Mouse (Mus musculus) T-cell, adult 2 months (primary cell): ENCODE results near the gene Hoxa9.

ENCODE experiments used
- DNase-seq: peaks from one replicate; pipeline ENCODE4 v3.0.0; 2022; ENCODE audit warnings: low spot score

Hoxa9 gene

GRCm38 (mm10) chr6:52216691-52217458 lies 14.0 kb downstream of the Hoxa9 start:
- DNase-seq: no peak

- DNase-seq: no peak
Observed at GRCm38 (mm10) chr6:52215771-52216535, 14.9 kb downstream of the Hoxa9 start.

- DNase-seq: no peak
Observed at GRCm38 (mm10) chr6:52215070-52215469, 15.8 kb downstream of the Hoxa9 start.

- no peak for DNase-seq
Observed at GRCm38 (mm10) chr6:52214271-52214670, 16.6 kb downstream of the Hoxa9 start.

- no peak for DNase-seq
Observed at GRCm38 (mm10) chr6:52213119-52213986, 17.5 kb downstream of the Hoxa9 start, which contains the start of the genes Hoxa3 and Gm28308. TSS of gene Hoxa3 (minus strand) at chr6:52213336. TSS of gene Gm28308 (minus strand) at chr6:52213339.

- DNase-seq: no peak
Observed at GRCm38 (mm10) chr6:52212556-52213118, 18.3 kb downstream of the Hoxa9 start.

- DNase-seq: no peak
Observed at GRCm38 (mm10) chr6:52211961-52212360, 18.9 kb downstream of the Hoxa9 start.

- peak; percentile 69 for DNase-seq
Observed at GRCm38 (mm10) chr6:52211170-52211935, 19.5 kb downstream of the Hoxa9 start.

- DNase-seq: no peak
Observed at GRCm38 (mm10) chr6:52209685-52210046, 21.2 kb downstream of the Hoxa9 start.

- DNase-seq: no peak
Observed at GRCm38 (mm10) chr6:52208868-52209684, 21.8 kb downstream of the Hoxa9 start.

- DNase-seq: no peak
Observed at GRCm38 (mm10) chr6:52208072-52208867, 22.6 kb downstream of the Hoxa9 start, which contains the start of gene Hoxa6. TSS of gene Hoxa6 (minus strand) at chr6:52208722.

GRCm38 (mm10) chr6:52207684-52207976 lies 23.3 kb downstream of the Hoxa9 start:
- DNase-seq: no peak

GRCm38 (mm10) chr6:52206882-52207683 lies 23.8 kb downstream of the Hoxa9 start:
- no peak for DNase-seq

- no peak for DNase-seq
Observed at GRCm38 (mm10) chr6:52205638-52206621, 25.0 kb downstream of the Hoxa9 start.

- no peak for DNase-seq
Observed at GRCm38 (mm10) chr6:52205221-52205620, 25.7 kb downstream of the Hoxa9 start.

- no peak for DNase-seq
Observed at GRCm38 (mm10) chr6:52204050-52204752, 26.7 kb downstream of the Hoxa9 start, which contains the start of gene Hoxa5. TSS of gene Hoxa5 (minus strand) at chr6:52204587.
